Mouse (Mus musculus) neural tube, embryonic 15.5 days (tissue): ENCODE data around the gene Znrf1. TPM values are rescaled to one million over a fixed set of nuclear protein-coding genes. Genes with fewer than 3 reads are reported as not detected.
A peak's percentile ranks its signal among the peaks of the same experiment; 100 is the strongest.

ENCODE experiments used
- ATAC-seq: fragments of 200-750 bp; cut with Nextera tagmentation; 2 replicates; pipeline ENCODE4 v1.8.0; 2017; ENCODE audit warnings: mild to moderate bottlenecking, moderate TSS enrichment, moderate library complexity; ENCODE audit not compliant: low FRiP score
- H3K27ac ChIP-seq: fragments of 300-500 bp; sonication (generic); replicated peaks from 2 replicates; pipeline ENCODE4 v1.5.1; 2015; ENCODE audit warnings: mild to moderate bottlenecking, inconsistent platforms
- H3K27me3 ChIP-seq: fragments of 300-500 bp; sonication (generic); replicated peaks from 2 replicates; pipeline ENCODE4 v1.6.1; 2015; ENCODE audit warnings: inconsistent platforms
- H3K36me3 ChIP-seq: fragments of 300-500 bp; sonication (generic); 2 replicates; pipeline ENCODE4 v1.6.1; 2015; ENCODE audit warnings: inconsistent platforms
- H3K4me1 ChIP-seq: fragments of 300-500 bp; sonication (generic); 2 replicates; pipeline ENCODE4 v1.6.1; 2015; ENCODE audit warnings: inconsistent platforms
- H3K4me2 ChIP-seq: fragments of 300-500 bp; sonication (generic); 2 replicates; pipeline ENCODE4 v1.6.1; 2015; ENCODE audit warnings: inconsistent platforms, mild to moderate bottlenecking, moderate library complexity
- H3K4me3 ChIP-seq: fragments of 300-500 bp; sonication (generic); replicated peaks from 2 replicates; pipeline ENCODE4 v1.5.1; 2015; ENCODE audit warnings: mild to moderate bottlenecking, inconsistent platforms
- H3K9ac ChIP-seq: fragments of 300-500 bp; sonication (generic); replicated peaks from 2 replicates; pipeline ENCODE4 v1.6.1; 2015; ENCODE audit warnings: mild to moderate bottlenecking, inconsistent platforms
- H3K9me3 ChIP-seq: fragments of 300-500 bp; sonication (generic); replicated peaks from 2 replicates; pipeline ENCODE4 v1.6.1; 2016; ENCODE audit warnings: inconsistent platforms
- WGBS: fragments of 180-500 bp; shearing (Covaris S2); methylation state at CpG from one replicate; pipeline ENCODE4 v1.1.7; 2015; ENCODE audit warnings: mixed read lengths; 5-methylcytosine and 5-hydroxymethylcytosine counted together
- polyA plus RNA-seq: library from polyadenylated mRNA; unstranded; fragments of >200 nt; fragmentation: Nextera tagmentation; extraction: Ambion mirVana; gene quantifications from 2 replicates; pipeline ENCODE4 v1.2.1, GENCODE M21; 2015

The Znrf1 gene
- polyA plus RNA-seq, 1 experiment from 2014 or later: 93.3 TPM

DNA sequence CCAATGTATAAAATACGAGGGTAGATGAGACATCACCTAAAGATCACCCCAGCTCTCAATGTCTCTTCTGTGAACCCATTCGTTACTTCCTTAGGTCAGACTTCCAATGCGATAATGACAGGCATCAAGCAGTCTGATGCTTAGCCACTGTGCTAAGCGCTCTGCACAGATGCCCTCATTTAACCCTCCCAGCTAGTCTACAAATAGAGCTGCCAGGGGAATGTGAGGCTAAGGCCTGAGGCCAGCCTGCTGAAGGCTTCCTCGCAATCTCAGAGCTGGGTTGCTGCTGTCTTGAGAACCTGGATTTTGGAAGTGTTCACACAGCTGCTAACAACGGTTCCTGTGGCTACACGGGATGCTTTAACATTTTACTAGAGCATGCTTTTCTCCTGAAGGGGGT, 23.0 kb upstream of the Znrf1 start:
- ATAC-seq: no peak

DNA sequence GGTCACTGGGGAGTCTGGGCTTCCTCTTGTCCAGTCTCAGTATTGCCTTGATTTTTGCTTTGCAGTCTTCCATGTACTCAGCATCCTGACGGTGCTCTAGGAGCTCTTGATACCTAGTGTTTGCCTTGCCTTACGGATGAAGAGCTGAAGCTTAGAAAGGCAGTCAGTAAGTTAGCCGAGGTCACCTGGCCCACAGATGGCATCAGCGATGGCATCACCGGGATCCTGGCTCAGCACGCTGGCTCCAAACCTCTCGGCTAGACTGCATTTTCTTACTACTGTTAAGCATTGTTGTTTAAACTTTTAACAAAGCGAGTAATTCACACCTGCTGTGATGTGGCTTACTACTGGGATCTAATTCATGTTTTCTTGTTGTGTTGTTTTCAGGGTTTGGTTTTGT, 22.5 kb upstream of the Znrf1 start:
- no peak for ATAC-seq
- no peak overlapping the region for H3K9ac ChIP-seq
- WGBS: 80% methylated on average over 8 of the region's 8 CpGs
- H3K27ac ChIP-seq: no peak overlapping the region
- 0 out of 2 replicates have a peak, but pooled peaks cover 3% of the 10 kb centered on the region for H3K4me1 ChIP-seq
- no peak overlapping the region for H3K4me3 ChIP-seq
- no peak overlapping the region for H3K4me2 ChIP-seq
- H3K9me3 ChIP-seq: no peaks in the 10 kb centered on the region
- H3K27me3 ChIP-seq: no peaks in the 10 kb centered on the region
- no peaks in the 10 kb centered on the region for H3K36me3 ChIP-seq

More for the DNA sequence above, 23.0 kb upstream of the Znrf1 start:
- 85% methylated on average over 7 of the region's 7 CpGs for WGBS
- H3K4me1 ChIP-seq: 0 out of 2 replicates have a peak, but pooled peaks cover 3% of the 10 kb centered on the region
- H3K9ac ChIP-seq: no peak overlapping the region
- no peaks in the 10 kb centered on the region for H3K27me3 ChIP-seq
- H3K27ac ChIP-seq: no peak overlapping the region
- H3K4me2 ChIP-seq: no peak overlapping the region
- H3K9me3 ChIP-seq: no peaks in the 10 kb centered on the region
- no peak overlapping the region for H3K4me3 ChIP-seq
- H3K36me3 ChIP-seq: no peaks in the 10 kb centered on the region

DNA sequence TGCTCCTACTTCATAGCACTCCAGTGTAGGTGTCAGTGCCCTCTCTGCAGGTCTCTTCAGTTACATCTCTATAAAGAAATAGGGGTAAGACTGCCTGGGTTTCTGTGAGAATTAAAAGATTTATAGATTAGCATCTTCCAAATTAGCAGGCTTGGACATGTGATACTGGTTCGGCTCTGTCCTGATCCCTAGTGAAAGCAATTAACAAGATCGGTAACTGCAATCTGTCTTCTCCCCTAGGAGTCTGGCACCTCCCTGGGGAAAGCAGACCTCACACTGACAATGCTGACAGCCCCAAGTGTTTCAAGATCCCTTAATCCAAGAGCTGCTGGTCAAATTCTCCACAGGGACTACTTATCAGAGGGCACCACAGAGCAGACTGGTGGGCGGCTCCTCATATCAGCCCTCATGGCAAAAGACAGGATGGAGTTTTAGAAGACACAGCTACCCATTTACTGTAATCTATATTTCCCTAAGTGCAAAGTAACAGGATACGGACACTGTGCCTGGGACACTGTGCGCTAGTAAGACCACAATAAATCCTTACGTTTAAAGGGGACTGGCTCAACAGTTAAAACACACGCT, 19.4 kb upstream of the Znrf1 start:
- Histone ChIP-seq H3K27ac (no peak overlapping the region), H3K4me3 (no peak overlapping the region), H3K4me1 (peaks cover 15% of the 10 kb centered on the region), H3K9ac (no peak overlapping the region), H3K9me3 (no peaks in the 10 kb centered on the region), H3K36me3 (no peaks in the 10 kb centered on the region), H3K27me3 (no peaks in the 10 kb centered on the region), H3K4me2 (no peak overlapping the region)
- no peak for ATAC-seq
- WGBS: 78% methylated on average over 7 of the region's 7 CpGs

DNA sequence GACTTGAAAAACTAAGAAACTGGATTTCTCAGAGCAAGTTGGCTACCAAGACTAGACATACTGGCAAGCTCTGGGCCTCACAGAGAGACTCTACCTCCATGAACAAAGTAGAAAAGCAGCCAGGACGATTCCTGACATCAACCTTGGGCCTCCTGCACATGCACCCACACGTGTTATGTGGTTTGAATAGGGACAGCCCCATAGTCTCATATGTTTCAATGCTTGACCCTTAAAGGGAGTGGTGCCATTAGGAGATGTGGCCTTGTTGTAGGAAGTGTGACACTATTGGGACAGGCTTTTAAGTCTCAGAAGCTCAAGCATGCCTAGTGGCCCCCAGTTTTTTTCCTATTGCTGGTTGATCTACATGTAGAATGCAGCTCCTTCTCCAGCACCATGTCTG, 18.4 kb upstream of the Znrf1 start:
- Histone ChIP-seq H3K27me3 (no peaks in the 10 kb centered on the region), H3K9me3 (no peaks in the 10 kb centered on the region), H3K27ac (no peak overlapping the region), H3K4me3 (no peak overlapping the region), H3K9ac (no peak overlapping the region), H3K4me2 (no peak overlapping the region), H3K4me1 (peaks cover 19% of the 10 kb centered on the region), H3K36me3 (no peaks in the 10 kb centered on the region)
- no peak for ATAC-seq
- 81% methylated on average over 2 of the region's 2 CpGs for WGBS

DNA sequence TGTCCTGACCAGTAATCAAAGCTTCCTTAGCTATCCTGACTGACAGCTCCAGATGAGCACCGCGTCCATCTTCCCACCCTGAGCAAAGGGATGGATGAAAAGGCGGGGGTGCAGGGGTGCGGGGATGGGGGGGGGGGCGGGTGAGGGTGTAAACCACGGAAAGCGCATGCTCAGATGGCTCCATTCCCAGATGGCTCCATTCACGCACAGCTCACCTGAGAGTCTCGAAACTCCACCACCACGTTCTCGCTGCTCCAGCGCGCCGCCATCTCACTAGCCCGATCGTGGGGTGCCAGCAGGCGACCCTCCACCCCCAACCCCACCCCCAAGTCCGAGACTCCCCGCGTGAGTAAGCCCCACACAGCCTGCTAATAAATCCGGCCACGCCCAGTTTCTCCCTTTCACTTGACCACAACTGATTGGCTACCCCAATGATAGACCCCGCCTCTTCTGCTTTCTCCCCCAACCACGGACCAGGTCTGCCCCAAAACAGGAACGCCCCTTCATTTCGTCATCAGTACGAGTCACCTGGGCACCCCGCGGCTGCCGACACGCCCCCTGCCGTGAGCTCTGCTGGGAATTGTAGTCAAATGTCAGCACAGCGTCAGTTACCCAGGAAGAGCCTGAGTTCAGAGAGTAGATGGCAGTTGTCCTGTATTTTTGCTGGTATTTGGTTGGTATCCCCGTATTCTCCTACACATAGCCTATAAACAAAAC, 14.0 kb upstream of the Znrf1 start, which contains the start of gene Wdr59:
Gene Wdr59, minus strand, starts transcription at position 380 of the 717 bp plus-strand sequence.
- Histone ChIP-seq H3K27ac (peak within 1 kb of the TSS; percentile 87), H3K4me1 (peaks cover 16% of the 10 kb centered on the region), H3K9me3 (no peaks in the 10 kb centered on the region), H3K4me3 (peak within 1 kb of the TSS; percentile 68), H3K4me2 (peak within 1 kb of the TSS; percentile 64), H3K9ac (peak within 1 kb of the TSS; percentile 70), H3K27me3 (no peaks in the 10 kb centered on the region), H3K36me3 (no peaks in the 10 kb centered on the region)
- under 1% methylated on average over 34 of the region's 34 CpGs for WGBS
- ATAC-seq: peak; percentile 99

DNA sequence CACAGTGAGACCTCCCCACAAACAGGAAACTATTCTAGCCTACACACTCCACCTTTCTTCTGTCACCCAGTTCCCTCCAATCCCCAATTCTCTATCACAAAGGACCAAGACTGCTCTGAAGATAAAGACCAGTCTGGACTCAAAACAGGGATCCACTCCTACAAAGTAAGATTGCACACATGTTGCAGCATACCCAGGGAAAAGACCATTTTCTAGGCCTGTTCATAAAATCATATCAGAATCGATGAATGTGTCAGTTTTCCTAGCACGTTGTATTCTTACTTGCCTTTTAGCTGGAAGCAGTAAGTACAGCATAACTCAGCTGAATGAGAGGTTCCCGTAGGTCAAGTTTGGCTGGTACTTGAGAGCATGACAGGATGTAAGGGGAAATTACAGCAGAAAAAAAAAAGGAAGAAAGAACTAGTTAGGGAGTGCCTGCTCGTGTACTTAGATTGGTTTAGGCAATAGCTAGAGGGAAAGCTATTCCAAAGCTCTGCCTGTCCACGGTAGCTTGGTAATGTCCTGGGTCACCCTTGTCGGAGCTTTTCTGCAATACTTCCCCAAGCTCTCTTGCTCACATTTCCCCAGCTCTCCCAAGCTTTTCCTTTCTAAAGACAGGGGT, 9.4 kb upstream of the Znrf1 start:
- Histone ChIP-seq H3K4me2 (no peak overlapping the region), H3K9ac (no peak overlapping the region), H3K27me3 (no peaks in the 10 kb centered on the region), H3K36me3 (no peaks in the 10 kb centered on the region), H3K4me3 (no peak overlapping the region), H3K9me3 (no peaks in the 10 kb centered on the region), H3K27ac (no peak overlapping the region), H3K4me1 (peaks cover 3% of the 10 kb centered on the region)
- ATAC-seq: no peak
- WGBS: 88% methylated on average over 6 of the region's 6 CpGs

DNA sequence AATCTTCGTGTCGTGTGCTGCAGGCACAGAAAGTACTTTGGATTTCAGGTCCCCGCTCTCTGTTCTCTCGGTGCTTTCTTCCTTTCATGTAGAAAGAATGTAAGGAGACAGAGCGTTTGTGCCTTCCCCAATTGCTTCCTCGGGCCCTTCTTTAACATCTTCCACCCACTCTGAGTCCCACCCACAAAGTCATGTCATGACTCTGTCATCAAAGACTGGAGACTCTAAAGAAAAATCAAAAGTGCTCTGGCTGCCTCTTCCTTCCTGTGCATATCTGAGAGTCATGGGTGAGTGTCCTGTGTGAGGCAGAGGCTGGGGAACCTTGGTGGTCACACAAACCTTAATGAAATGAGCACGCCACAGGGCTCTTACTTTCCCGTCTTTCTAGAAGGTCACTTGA, 8.7 kb upstream of the Znrf1 start:
- Histone ChIP-seq H3K4me3 (no peak overlapping the region), H3K27me3 (no peaks in the 10 kb centered on the region), H3K36me3 (no peaks in the 10 kb centered on the region), H3K9ac (no peak overlapping the region), H3K4me2 (no peak overlapping the region), H3K27ac (no peak overlapping the region), H3K4me1 (peaks cover 3% of the 10 kb centered on the region; the same call in 1 of the 2 replicates), H3K9me3 (no peaks in the 10 kb centered on the region)
- no peak for ATAC-seq
- 76% methylated on average over 8 of the region's 8 CpGs for WGBS

DNA sequence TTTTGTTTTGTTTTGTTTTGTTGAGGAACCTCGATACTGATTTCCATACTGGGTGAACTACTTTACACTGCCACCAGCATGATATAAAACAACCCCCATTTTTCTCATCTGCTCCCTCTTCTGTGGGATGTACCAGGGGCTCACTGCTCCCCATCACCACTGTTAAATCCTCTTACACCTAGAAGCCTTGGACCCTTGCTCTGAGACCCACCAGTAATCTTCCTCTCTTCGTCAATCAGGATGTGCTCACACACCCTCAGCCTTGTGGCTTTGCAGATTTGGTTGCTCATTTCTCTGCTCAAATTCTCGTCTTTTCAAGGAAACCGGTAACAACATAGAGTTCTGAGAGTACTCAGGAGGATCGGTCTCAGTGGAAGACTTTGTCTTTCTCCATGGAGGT, 7.8 kb upstream of the Znrf1 start:
- 84% methylated on average over 5 of the region's 5 CpGs for WGBS
- no peaks in the 10 kb centered on the region for H3K27me3 ChIP-seq
- H3K27ac ChIP-seq: no peak overlapping the region
- no peaks in the 10 kb centered on the region for H3K9me3 ChIP-seq
- H3K4me2 ChIP-seq: no peak overlapping the region
- no peaks in the 10 kb centered on the region for H3K4me1 ChIP-seq
- H3K36me3 ChIP-seq: no peaks in the 10 kb centered on the region
- no peak overlapping the region for H3K9ac ChIP-seq
- no peak overlapping the region for H3K4me3 ChIP-seq
- ATAC-seq: no peak

DNA sequence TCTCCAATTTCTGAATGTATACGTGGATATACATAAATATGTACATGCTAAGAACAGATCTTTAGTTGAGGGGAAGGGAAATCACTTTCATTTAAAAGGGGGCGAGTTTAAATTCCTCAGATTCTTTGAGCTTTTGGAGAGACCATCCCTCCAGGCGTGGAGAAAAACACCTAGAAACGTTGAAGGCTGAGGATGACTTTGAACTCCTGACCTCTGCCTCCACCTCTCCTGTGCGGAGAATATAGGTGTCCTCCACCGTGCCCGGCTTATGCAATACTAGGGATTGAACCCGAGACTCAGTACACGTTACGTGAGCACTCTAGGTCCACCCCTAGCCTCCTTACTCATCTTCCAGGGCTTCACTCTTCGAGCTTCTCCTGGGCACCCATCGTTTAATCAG, 4.7 kb upstream of the Znrf1 start:
- Histone ChIP-seq H3K27me3 (no peaks in the 10 kb centered on the region), H3K4me2 (no peak overlapping the region), H3K36me3 (no peaks in the 10 kb centered on the region), H3K9ac (no peak overlapping the region), H3K9me3 (no peaks in the 10 kb centered on the region), H3K4me1 (peaks cover 7% of the 10 kb centered on the region; the same call in 1 of the 2 replicates), H3K27ac (no peak overlapping the region), H3K4me3 (no peak overlapping the region)
- ATAC-seq: no peak
- 84% methylated on average over 12 of the region's 12 CpGs for WGBS

GRCm38 (mm10) chr8:111531621-111532020, 4.3 kb upstream of the Znrf1 start:
- Histone ChIP-seq H3K27me3 (no peaks in the 10 kb centered on the region), H3K36me3 (no peaks in the 10 kb centered on the region), H3K4me2 (no peak overlapping the region), H3K4me1 (peaks cover 7% of the 10 kb centered on the region; the same call in 1 of the 2 replicates), H3K9me3 (no peaks in the 10 kb centered on the region), H3K27ac (no peak overlapping the region), H3K4me3 (no peak overlapping the region), H3K9ac (no peak overlapping the region)
- ATAC-seq: no peak
- 84% methylated on average over 17 of the region's 17 CpGs for WGBS

DNA sequence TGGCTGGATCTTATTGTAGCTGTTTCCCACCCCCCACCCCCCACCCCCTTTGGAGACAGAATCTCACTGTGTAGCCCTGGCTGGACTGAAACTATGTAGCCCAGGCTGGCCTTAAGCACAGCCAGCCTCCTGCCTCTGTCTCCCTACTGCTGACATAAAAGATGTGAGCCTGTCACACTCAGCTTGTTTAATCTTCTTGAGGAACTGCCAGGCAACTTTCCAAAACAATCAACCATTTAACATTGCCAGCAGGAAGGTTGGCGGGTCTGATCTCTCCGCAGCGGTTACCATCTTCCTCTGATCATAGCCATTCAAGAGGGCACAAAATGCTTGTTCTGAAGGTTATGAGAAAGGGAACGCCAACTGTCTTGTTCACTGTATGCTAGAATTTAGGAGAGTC, 2.4 kb upstream of the Znrf1 start:
- no peak for ATAC-seq
- H3K36me3 ChIP-seq: no peaks in the 10 kb centered on the region
- no peak overlapping the region for H3K4me3 ChIP-seq
- peaks cover 15% of the 10 kb centered on the region for H3K4me1 ChIP-seq
- H3K9me3 ChIP-seq: no peaks in the 10 kb centered on the region
- no peak overlapping the region for H3K27ac ChIP-seq
- WGBS: 54% methylated on average over 4 of the region's 4 CpGs
- no peak overlapping the region for H3K4me2 ChIP-seq
- no peaks in the 10 kb centered on the region for H3K27me3 ChIP-seq
- H3K9ac ChIP-seq: no peak overlapping the region

- 47% methylated on average over 5 of the region's 5 CpGs for WGBS
Observed at GRCm38 (mm10) chr8:111535491-111535890, 406 bp upstream of the Znrf1 start.

More at GRCm38 (mm10) chr8:111535491-111535890, 406 bp upstream of the Znrf1 start:
- no peak overlapping the region for H3K27ac ChIP-seq
- no peak for ATAC-seq
- H3K4me3 ChIP-seq: peak overlapping the region; percentile 78
- H3K4me2 ChIP-seq: peak overlapping the region; percentile 93
- H3K9ac ChIP-seq: no peak overlapping the region; the same call in 1 of the 2 replicates
- H3K9me3 ChIP-seq: no peaks in the 10 kb centered on the region
- H3K36me3 ChIP-seq: no peaks in the 10 kb centered on the region
- no peaks in the 10 kb centered on the region for H3K27me3 ChIP-seq
- peaks cover 35% of the 10 kb centered on the region for H3K4me1 ChIP-seq
